Mouse (Mus musculus): ENCODE results near the gene Uso1. TPM values are rescaled to one million over a fixed set of nuclear protein-coding genes. Genes with fewer than 3 reads are reported as not detected.
A peak's percentile ranks its signal among the peaks of the same experiment; 100 is the strongest.

The Uso1 gene
- total RNA-seq, 2 experiments from 2014 or later, result 67.4 to 68.2 TPM

DNA sequence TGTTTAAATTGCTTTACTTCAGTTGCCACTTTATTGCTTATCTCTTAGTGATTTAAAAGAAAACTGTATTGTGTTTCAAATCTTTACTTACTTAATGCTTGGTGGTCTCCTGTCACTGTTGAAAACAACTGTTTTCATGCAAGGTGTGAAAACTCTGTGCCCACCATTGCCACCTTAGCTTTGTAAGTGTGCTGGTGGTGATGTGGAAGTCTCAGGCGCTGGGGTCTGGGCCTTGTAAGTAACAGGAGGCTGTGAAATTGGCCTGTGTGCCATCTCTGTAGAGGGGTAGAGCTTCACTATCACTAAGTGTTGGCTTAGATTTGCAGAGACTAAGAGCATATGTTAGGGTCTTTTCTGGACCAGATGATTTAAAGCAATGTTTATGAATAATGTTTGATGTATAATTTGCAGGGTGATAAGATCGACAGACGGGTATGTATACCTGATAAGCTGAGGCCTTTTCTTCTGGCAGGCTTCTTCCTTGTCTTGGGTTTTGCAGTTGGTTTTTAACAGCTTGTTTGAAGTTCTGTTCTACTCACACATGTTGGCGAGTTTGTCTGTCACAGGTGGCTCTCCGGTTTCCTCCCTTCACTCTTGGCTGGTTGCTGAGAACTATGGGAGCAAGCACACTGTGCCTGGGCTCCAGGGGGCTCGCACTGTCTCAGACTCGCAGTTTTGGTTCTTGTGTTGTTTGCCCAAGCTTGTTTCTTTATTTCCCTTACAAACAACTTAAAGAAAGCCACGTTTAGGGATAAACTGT is 45.5 kb downstream of the Uso1 start:
- no peak for DNase-seq (ENCODE audit: low spot score in 2 of 2)

- DNase-seq (ENCODE audit: low spot score in 2 of 2), result no peak
These were observed 51.2 kb downstream of the Uso1 start for GRCm38 (mm10) chr5:92188881-92189483.

GRCm38 (mm10) chr5:92195716-92196115 is 58.0 kb downstream of the Uso1 start:
- DNase-seq (ENCODE audit: low spot score in 2 of 2), result peak; percentile 21 to 48

- no peak for DNase-seq (ENCODE audit: low spot score in 2 of 2)
These were observed 59.4 kb downstream of the Uso1 start for GRCm38 (mm10) chr5:92196895-92197811.

GRCm38 (mm10) chr5:92198266-92198665 is 60.5 kb downstream of the Uso1 start:
- no peak for DNase-seq (ENCODE audit: low spot score in 2 of 2)

- no peak for DNase-seq (ENCODE audit: low spot score in 2 of 2)
These were observed 66.7 kb downstream of the Uso1 start for GRCm38 (mm10) chr5:92204162-92205036.

DNA sequence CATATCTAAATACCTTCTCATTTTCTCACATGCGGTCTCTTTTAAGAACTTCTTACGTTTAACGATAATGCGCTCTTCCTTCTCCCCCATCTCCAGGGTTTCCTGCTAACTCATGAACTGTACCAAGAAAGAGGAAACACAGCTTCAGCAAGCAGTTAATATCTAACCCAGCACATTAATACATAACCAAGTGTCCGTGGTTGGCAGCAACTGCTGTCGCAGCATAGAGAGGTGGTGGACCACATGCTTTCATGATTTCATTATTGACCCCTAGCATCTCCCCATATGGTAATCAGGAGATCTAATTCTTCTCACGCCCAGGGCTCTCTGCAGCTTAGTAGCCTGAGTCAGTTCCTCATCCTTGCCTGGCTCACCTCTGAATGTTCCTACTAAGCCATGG is 67.4 kb downstream of the Uso1 start:
- no peak for DNase-seq (ENCODE audit: low spot score in 2 of 2)

DNA sequence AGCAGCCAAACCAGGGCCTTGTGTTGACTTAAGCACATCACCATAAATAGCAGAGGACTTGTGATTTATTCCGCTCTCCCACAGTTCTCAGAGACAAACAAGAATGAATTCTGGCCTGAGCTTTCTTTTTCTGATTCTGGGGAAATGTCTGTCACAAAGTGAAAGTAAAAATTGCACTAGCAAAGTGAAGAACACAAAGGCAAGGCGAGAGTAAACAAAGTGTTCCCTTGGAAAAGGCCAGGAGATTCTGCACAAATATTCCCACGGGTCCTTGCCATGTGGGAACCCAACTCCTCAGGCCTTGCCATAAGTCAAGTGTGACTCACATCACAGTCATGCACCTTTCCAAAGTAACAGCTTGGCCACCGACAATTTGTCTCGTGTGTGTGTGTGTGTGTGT is 68.0 kb downstream of the Uso1 start:
- no peak for DNase-seq (ENCODE audit: low spot score in 2 of 2)

DNA sequence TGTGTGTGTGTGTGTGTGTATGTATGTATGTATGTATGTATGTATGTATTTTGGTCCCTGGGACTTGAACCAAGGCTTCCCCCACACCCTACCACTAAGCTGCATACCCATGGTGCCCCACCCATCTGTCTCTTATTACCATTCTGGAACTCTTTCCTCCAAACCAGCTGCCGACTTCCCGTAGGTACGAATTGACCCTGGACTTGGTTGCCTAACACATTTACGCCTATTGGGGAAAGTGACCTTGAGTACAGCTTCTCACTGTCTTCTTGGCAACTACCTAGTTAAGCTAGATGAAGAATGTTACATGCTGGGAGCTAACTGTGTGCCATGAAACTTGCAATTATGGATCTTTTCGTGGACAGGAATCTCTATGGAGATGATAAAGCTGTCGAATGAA is 68.4 kb downstream of the Uso1 start:
- DNase-seq (ENCODE audit: low spot score in 2 of 2), result no peak

DNA sequence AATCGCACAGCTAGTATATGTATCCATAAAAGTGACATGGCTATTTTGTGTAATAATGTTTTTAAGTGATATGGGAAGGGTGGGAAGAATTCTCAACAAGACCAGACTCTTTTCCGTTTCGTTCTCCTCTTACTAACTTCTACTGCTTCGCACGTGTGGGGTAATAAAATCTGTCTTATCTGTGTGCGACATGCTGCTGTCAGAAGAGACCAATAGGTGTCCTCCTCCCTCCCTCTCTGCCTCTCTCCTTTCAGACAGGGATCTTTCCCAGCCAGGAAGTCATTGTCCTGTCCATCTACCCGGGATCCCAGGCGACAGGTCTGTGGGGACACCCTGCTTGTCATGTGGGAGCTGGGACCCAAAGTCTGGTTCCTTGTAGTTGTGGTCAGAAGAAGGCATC is 72.5 kb downstream of the Uso1 start:
- no peak for DNase-seq (ENCODE audit: low spot score in 2 of 2)

GRCm38 (mm10) chr5:92212231-92212630 is 74.5 kb downstream of the Uso1 start:
- no peak for DNase-seq (ENCODE audit: low spot score in 2 of 2)

DNA sequence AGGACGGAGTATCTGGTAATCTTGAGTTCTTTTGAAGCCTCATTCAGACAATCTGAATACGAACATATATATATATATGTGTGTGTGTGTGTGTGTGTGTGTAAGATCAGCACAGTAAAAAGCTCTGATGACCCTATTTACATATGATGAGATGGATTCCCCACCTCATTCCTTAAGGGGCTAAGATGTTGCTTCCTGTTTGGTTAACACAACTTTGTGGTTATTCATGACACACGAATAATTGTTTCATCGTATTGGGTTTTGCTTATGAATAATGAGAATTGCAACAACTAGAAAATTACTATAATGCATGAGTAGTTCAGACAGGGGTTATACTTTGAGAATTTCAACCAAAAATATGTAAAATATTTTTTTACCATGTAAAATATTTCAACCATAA is 77.6 kb downstream of the Uso1 start, which contains the start of gene U90926:
Gene U90926 (minus strand): TSS at position 101 of the 400 bp plus-strand sequence.
- DNase-seq (ENCODE audit: low spot score in 2 of 2), result no peak

GRCm38 (mm10) chr5:92218915-92219793 is 81.4 kb downstream of the Uso1 start:
- no peak for DNase-seq (ENCODE audit: low spot score in 2 of 2)

DNA sequence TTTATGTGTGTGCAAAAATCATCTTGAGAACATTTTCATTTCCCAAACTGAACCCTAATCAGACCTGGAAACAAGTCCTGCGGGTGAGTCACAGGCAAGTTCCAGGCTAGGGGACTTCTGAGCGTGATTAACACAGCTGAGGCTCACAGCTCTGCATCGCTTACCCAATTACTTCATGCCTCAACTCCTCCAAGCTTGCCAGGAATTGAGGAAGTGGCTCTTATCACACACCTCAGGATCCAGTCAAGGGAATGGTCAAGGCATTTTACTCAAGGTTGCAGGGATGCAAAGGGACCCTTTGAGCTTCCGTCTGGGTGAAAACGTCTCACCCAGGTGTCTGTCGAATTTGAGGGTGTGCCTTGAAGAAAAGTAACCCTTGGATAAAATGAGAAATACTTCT is 82.1 kb downstream of the Uso1 start:
- DNase-seq (ENCODE audit: low spot score in 2 of 2), result no peak

DNA sequence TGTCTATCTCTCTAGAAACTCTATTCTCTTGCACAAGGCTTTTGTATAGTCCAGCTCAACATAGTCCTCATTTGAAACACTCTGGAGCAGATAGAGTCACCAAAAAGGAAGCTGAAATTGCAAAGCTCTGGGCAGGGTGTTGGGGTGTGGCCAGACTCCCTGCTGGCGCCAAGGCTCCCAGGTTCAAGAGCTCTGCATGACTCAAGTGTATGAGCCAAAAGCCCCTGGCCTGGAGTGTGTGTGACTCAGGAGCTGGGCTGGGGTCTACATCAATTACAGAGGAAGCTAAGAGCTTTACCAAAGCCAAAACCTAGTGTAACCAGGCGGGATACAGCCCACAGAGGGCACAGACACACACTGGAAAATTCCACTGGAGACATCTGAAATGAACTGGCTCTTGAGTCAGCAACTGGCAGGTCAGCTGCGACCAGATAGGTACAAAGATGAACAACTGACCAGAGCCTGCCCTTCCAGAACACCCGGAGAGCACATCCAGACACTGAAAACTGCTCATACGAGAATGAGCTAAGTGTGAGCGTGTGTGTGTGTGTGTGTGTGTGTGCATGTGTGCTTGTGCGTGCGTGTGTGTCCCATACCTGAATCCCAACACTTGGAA is 82.7 kb downstream of the Uso1 start:
- DNase-seq (ENCODE audit: low spot score in 2 of 2), result no peak

- no peak for DNase-seq (ENCODE audit: low spot score in 2 of 2)
These were observed 90.0 kb downstream of the Uso1 start for GRCm38 (mm10) chr5:92227782-92228181.

GRCm38 (mm10) chr5:92228776-92229175 is 91.0 kb downstream of the Uso1 start:
- DNase-seq (ENCODE audit: low spot score in 2 of 2), result no peak

DNA sequence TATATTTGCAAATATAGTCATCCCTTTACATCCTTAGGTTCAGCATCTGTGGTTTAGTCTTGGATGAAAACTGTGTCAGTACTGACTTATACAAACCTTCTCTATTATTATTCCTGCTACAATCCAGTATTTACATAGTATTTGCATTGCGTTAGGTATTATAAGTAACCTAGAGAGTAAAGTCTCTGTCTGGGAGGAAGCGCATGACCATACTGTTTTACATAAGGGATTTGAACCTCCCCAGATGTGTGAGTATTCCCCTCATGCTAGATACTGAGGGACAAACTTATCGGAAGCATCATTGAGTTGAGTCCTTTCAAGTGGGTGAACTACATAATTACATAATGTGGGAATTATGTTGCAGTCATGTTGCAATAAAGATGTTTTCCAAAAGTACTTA is 91.8 kb downstream of the Uso1 start:
- DNase-seq (ENCODE audit: low spot score in 2 of 2), result no peak

- DNase-seq (ENCODE audit: low spot score in 2 of 2), result no peak
These were observed 92.6 kb downstream of the Uso1 start for GRCm38 (mm10) chr5:92230306-92230705.
